Mouse (Mus musculus): ENCODE measurements around the gene Vmn1r115. TPM values are rescaled to one million over a fixed set of nuclear protein-coding genes. Genes with fewer than 3 reads are reported as not detected.
"Not testable (repeated sequence)": the region's sequence is repeated elsewhere in the genome, so short reads cannot be mapped to it uniquely, and the experiment has no call there.

Vmn1r115 gene
- total RNA-seq (2021) = not detected

DNA sequence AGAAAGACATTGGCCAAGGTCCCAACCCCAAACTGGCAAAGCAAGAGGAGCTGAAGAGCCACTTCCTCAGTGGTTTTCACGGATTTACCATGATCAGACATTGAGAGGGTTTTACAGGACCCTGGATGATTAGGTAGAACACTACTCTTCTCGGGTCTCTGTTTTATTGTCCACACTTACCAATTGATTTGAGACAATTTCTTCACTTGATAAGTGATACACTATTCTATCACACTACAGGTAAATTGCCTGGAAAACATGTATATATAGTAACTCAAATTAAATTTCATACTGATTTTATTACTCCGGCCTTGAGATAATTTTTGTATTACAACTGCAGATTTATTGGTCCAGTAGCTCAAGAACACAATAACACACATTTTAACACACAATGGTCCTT, at the start of gene Vmn1r115:
TSS of gene Vmn1r115 (minus strand) at position 101 of the 400 bp plus-strand sequence.
- DNase-seq; intact Hi-C loops (cut with DNase I): not testable (repeated sequence)

DNA sequence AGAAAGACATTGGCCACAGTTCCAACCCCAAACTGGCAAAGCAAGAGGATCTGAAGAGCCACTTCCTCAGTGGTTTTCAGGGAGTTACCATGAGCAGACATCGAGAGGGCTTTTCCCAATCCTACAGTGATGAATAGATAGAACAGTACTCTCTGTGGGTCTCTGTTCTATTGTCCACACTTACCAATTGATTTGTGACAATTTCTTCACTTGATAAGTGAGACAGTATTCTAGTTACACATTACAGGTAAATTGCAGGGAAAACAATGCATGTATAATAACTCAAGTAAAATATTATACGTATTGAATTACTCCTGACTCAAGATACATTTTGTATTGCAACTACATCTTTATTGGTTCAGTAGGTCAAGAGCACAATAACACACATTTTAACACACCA, 39.2 kb upstream of the Vmn1r115 start, which contains the start of gene Vmn1r117:
TSS of gene Vmn1r117 (minus strand) at position 101 of the 400 bp plus-strand sequence.
- intact Hi-C loops (cut with DNase I); DNase-seq: not testable (repeated sequence)

DNA sequence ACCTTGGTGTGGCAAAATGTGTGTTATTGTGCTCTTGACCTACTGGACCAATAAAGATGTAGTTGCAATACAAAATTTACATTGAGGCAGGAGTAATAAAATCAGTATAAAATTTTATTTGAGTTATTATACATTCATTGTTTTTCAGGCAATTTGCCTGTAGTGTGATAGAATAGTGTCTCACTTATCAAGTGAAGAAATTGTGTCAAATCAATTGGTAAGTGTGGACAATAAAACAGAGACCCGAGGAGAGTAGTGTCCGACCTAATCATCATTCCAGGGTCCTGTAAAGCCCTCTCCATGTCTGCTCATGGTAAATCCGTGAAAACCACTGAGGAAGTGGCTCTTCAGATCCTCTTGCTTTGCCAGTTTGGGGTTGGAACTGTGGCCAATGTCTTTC, 27.2 kb upstream of the Vmn1r115 start, which contains the start of gene Vmn1r116:
TSS of gene Vmn1r116 (plus strand) at position 301 of the 400 bp plus-strand sequence.
- DNase-seq; intact Hi-C loops (cut with DNase I): not testable (repeated sequence)

DNA sequence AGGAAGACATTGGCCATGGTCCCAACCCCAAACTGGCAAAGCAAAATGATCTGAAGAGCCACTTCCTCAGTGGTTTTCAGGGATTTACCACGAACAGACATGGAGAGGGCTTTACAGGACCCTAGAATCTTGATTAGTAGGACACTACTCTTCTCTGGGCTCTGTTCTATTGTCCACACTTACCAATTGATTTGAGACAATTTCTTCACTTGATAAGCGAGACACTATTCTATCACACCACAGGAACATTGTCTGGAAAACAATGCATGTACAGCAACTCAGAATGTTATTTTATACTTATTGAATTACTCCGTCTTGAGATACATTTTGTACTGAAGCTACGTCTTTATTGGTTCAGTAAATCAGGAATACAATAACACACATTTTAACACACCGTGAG, 32.7 kb downstream of the Vmn1r115 start, which contains the start of gene Vmn1r114:
TSS of gene Vmn1r114 (minus strand) at position 101 of the 400 bp plus-strand sequence.
- DNase-seq; intact Hi-C loops (cut with DNase I): not testable (repeated sequence)

Other genes with a start within 250 kb of the Vmn1r115 start
- gene Gm4513, start 246.0 kb downstream of the Vmn1r115 start, total RNA-seq (2021) = not detected
- not detected for gene Vmn1r107, start 176.1 kb downstream of the Vmn1r115 start, total RNA-seq (2021)
- gene Vmn1r111, start 141.8 kb downstream of the Vmn1r115 start, total RNA-seq (2021) = not detected
- gene Gm10668, start 114.4 kb downstream of the Vmn1r115 start, total RNA-seq (2021) = not detected
- not detected for gene Vmn1r112, start 73.8 kb downstream of the Vmn1r115 start, total RNA-seq (2021)
- gene Vmn1r113, start 57.7 kb downstream of the Vmn1r115 start, total RNA-seq (2021) = not detected
- gene Vmn1r114, start 32.8 kb downstream of the Vmn1r115 start, total RNA-seq (2021) = not detected
- not detected for gene Vmn1r116, start 27.3 kb upstream of the Vmn1r115 start, total RNA-seq (2021)
- gene Vmn1r117, start 39.1 kb upstream of the Vmn1r115 start, total RNA-seq (2021) = not detected
- gene Vmn1r118, start 67.4 kb upstream of the Vmn1r115 start, total RNA-seq (2021) = not detected
- not detected for gene Vmn1r119, start 167.5 kb upstream of the Vmn1r115 start, total RNA-seq (2021)
- not detected for gene Vmn1r120, start 208.8 kb upstream of the Vmn1r115 start, total RNA-seq (2021)

Measured in heart, postnatal 36 days (tissue).